Mouse (Mus musculus) neural tube, embryonic 14.5 days (tissue): ENCODE data around the gene Gm21976. TPM values are rescaled to one million over a fixed set of nuclear protein-coding genes. Genes with fewer than 3 reads are reported as not detected.

Source experiments
- ATAC-seq: fragments of 200-750 bp; cut with Nextera tagmentation; 2 replicates; pipeline ENCODE4 v1.8.0; 2017; ENCODE audit warnings: low read depth, mild to moderate bottlenecking, moderate TSS enrichment, moderate library complexity
- H3K27ac ChIP-seq: fragments of 300-500 bp; sonication (generic); 2 replicates; pipeline ENCODE4 v1.5.1; 2014; ENCODE audit warnings: low read depth, mild to moderate bottlenecking, control low read depth, low read length, moderate library complexity, mixed read lengths
- H3K27me3 ChIP-seq: fragments of 300-500 bp; sonication (generic); 2 replicates; pipeline ENCODE4 v1.6.1; 2014; ENCODE audit warnings: low read length; ENCODE audit not compliant: control insufficient read depth, insufficient read depth
- H3K36me3 ChIP-seq: fragments of 300-500 bp; sonication (generic); 2 replicates; pipeline ENCODE4 v1.6.1; 2014; ENCODE audit warnings: low read length, mixed read lengths; ENCODE audit not compliant: control insufficient read depth, insufficient read depth
- H3K4me1 ChIP-seq: fragments of 300-500 bp; sonication (generic); 2 replicates; pipeline ENCODE4 v1.6.1; 2014; ENCODE audit warnings: low read length; ENCODE audit not compliant: control insufficient read depth, insufficient read depth
- H3K4me2 ChIP-seq: fragments of 300-500 bp; sonication (generic); 2 replicates; pipeline ENCODE4 v1.6.1; 2014; ENCODE audit warnings: mild to moderate bottlenecking, low read depth, low read length, control low read depth
- H3K4me3 ChIP-seq: fragments of 300-500 bp; sonication (generic); 2 replicates; pipeline ENCODE4 v1.5.1; 2014; ENCODE audit warnings: low read depth, low read length, control low read depth, mixed read lengths
- H3K9ac ChIP-seq: fragments of 300-500 bp; sonication (generic); replicated peaks from 2 replicates; pipeline ENCODE4 v1.6.1; 2014; ENCODE audit warnings: low read depth, mild to moderate bottlenecking, control low read depth, low read length, mixed read lengths
- H3K9me3 ChIP-seq: fragments of 300-500 bp; sonication (generic); 2 replicates; pipeline ENCODE4 v1.6.1; 2016; ENCODE audit warnings: low read length; ENCODE audit not compliant: control insufficient read depth
- WGBS: fragments of 180-500 bp; shearing (Covaris S2); extraction: QIAGEN DNeasy Blood & Tissue Kit; methylation state at CpG from one replicate; pipeline ENCODE4 v1.1.7; 2014; 5-methylcytosine and 5-hydroxymethylcytosine counted together
- polyA plus RNA-seq: library from polyadenylated mRNA; unstranded; fragments of >200 nt; fragmentation: Nextera tagmentation; extraction: Ambion mirVana; gene quantifications from 2 replicates; pipeline ENCODE4 v1.2.1, GENCODE M21; 2014

The Gm21976 gene
- polyA plus RNA-seq, 1 experiment from 2014 or later = not detected

- no peak overlapping the region for H3K27ac ChIP-seq
- no peaks in the 10 kb centered on the region for H3K27me3 ChIP-seq
- WGBS = 89% methylated on average over 4 of the region's 4 CpGs
- H3K4me1 ChIP-seq = no peaks in the 10 kb centered on the region; the same call in 1 of the 2 replicates
- no peak overlapping the region for H3K4me2 ChIP-seq
- H3K36me3 ChIP-seq = peaks cover 52% of the 10 kb centered on the region
- H3K4me3 ChIP-seq = no peak overlapping the region
- no peak for ATAC-seq
- H3K9ac ChIP-seq = no peak overlapping the region
- no peaks in the 10 kb centered on the region for H3K9me3 ChIP-seq
These were observed 29.0 kb downstream of the Gm21976 start for GRCm38 (mm10) chr13:98308724-98309123.

GRCm38 (mm10) chr13:98311597-98311996 lies 31.9 kb downstream of the Gm21976 start:
- H3K27me3 ChIP-seq = 0 out of 2 replicates have a peak, but pooled peaks cover 2% of the 10 kb centered on the region
- no peak overlapping the region for H3K4me2 ChIP-seq
- peaks cover 52% of the 10 kb centered on the region for H3K36me3 ChIP-seq
- H3K4me3 ChIP-seq = no peak overlapping the region
- peaks cover 13% of the 10 kb centered on the region for H3K4me1 ChIP-seq
- no peak overlapping the region for H3K9ac ChIP-seq
- no peak for ATAC-seq
- H3K27ac ChIP-seq = no peak overlapping the region
- H3K9me3 ChIP-seq = no peaks in the 10 kb centered on the region
- WGBS = 96% methylated on average over 5 of the region's 5 CpGs

GRCm38 (mm10) chr13:98313631-98314030 lies 33.9 kb downstream of the Gm21976 start:
- WGBS = 74% methylated on average over 7 of the region's 7 CpGs
- Histone ChIP-seq H3K4me3 (no peak overlapping the region), H3K9ac (no peak overlapping the region), H3K36me3 (peaks cover 45% of the 10 kb centered on the region), H3K4me2 (no peak overlapping the region), H3K27me3 (0 out of 2 replicates have a peak, but pooled peaks cover 2% of the 10 kb centered on the region), H3K4me1 (peaks cover 16% of the 10 kb centered on the region), H3K27ac (no peak overlapping the region), H3K9me3 (no peaks in the 10 kb centered on the region)
- no peak for ATAC-seq

- no peak for ATAC-seq
- Histone ChIP-seq H3K27me3 (0 out of 2 replicates have a peak, but pooled peaks cover 2% of the 10 kb centered on the region), H3K27ac (no peak overlapping the region), H3K9ac (no peak overlapping the region), H3K9me3 (no peaks in the 10 kb centered on the region), H3K4me3 (peak overlapping the region; percentile 96), H3K36me3 (peaks cover 32% of the 10 kb centered on the region), H3K4me1 (peaks cover 16% of the 10 kb centered on the region), H3K4me2 (peak overlapping the region; percentile 52)
- 77% methylated on average over 4 of the region's 4 CpGs for WGBS
These were observed 35.4 kb downstream of the Gm21976 start for GRCm38 (mm10) chr13:98315124-98315523.

GRCm38 (mm10) chr13:98316140-98316479 lies 36.4 kb downstream of the Gm21976 start:
- 0 out of 2 replicates have a peak, but pooled peaks cover 2% of the 10 kb centered on the region for H3K27me3 ChIP-seq
- peak overlapping the region; percentile 52 for H3K4me2 ChIP-seq
- no peak for ATAC-seq
- H3K4me1 ChIP-seq = peaks cover 16% of the 10 kb centered on the region
- H3K36me3 ChIP-seq = peaks cover 23% of the 10 kb centered on the region
- WGBS = 0% methylated on average over 17 of the region's 17 CpGs
- no peaks in the 10 kb centered on the region for H3K9me3 ChIP-seq
- peak overlapping the region; percentile 96 for H3K4me3 ChIP-seq
- peak overlapping the region; percentile 93 for H3K9ac ChIP-seq
- H3K27ac ChIP-seq = peak overlapping the region; percentile 87

GRCm38 (mm10) chr13:98316480-98317245 lies 37.0 kb downstream of the Gm21976 start, which contains the start of gene Btf3:
Gene Btf3, minus strand, starts transcription at chr13:98317006.
- Histone ChIP-seq H3K27ac (peak within 1 kb of the TSS; percentile 87), H3K4me3 (peak within 1 kb of the TSS; percentile 96), H3K9me3 (no peaks in the 10 kb centered on the region), H3K9ac (peak within 1 kb of the TSS; percentile 93), H3K4me2 (peak within 1 kb of the TSS; percentile 93), H3K36me3 (peaks cover 17% of the 10 kb centered on the region), H3K27me3 (0 out of 2 replicates have a peak, but pooled peaks cover 2% of the 10 kb centered on the region), H3K4me1 (peaks cover 16% of the 10 kb centered on the region)
- ATAC-seq = peak; percentile 96
- WGBS = under 1% methylated on average over 81 of the region's 90 CpGs

GRCm38 (mm10) chr13:98317246-98317677 lies 37.6 kb downstream of the Gm21976 start:
- Histone ChIP-seq H3K9me3 (no peaks in the 10 kb centered on the region), H3K36me3 (peaks cover 11% of the 10 kb centered on the region; the same call in 1 of the 2 replicates), H3K4me3 (peak overlapping the region; percentile 96), H3K4me2 (peak overlapping the region; percentile 93), H3K27me3 (0 out of 2 replicates have a peak, but pooled peaks cover 2% of the 10 kb centered on the region), H3K9ac (peak overlapping the region; percentile 93), H3K4me1 (peaks cover 16% of the 10 kb centered on the region), H3K27ac (peak overlapping the region; percentile 87)
- no peak; the same call in 1 of the 2 replicates for ATAC-seq
- 2% methylated on average over 16 of the region's 16 CpGs for WGBS

- Histone ChIP-seq H3K9ac (no peak overlapping the region), H3K9me3 (no peaks in the 10 kb centered on the region), H3K4me2 (peak overlapping the region; percentile 93), H3K27me3 (0 out of 2 replicates have a peak, but pooled peaks cover 2% of the 10 kb centered on the region), H3K4me1 (peaks cover 16% of the 10 kb centered on the region), H3K27ac (no peak overlapping the region), H3K4me3 (peak overlapping the region; percentile 96), H3K36me3 (0 out of 2 replicates have a peak, but pooled peaks cover 6% of the 10 kb centered on the region)
- 89% methylated on average over 6 of the region's 6 CpGs for WGBS
- no peak for ATAC-seq
These were observed 38.2 kb downstream of the Gm21976 start for GRCm38 (mm10) chr13:98317911-98318310.

- WGBS = 88% methylated on average over 11 of the region's 11 CpGs
- Histone ChIP-seq H3K4me2 (no peak overlapping the region), H3K4me3 (no peak overlapping the region), H3K27me3 (no peaks in the 10 kb centered on the region), H3K9me3 (no peaks in the 10 kb centered on the region), H3K9ac (no peak overlapping the region), H3K4me1 (no peaks in the 10 kb centered on the region), H3K36me3 (no peaks in the 10 kb centered on the region), H3K27ac (no peak overlapping the region)
- ATAC-seq = no peak
These were observed 45.3 kb downstream of the Gm21976 start for GRCm38 (mm10) chr13:98325034-98325433.
